Mouse (Mus musculus): Measurements from ENCODE around the gene Sp3. TPM values are rescaled to one million over a fixed set of nuclear protein-coding genes. Genes with fewer than 3 reads are reported as not detected.

Gene Sp3
- total and polyA plus RNA-seq, 3 experiments, result 27.8 to 299 (median 34.9) TPM

DNA sequence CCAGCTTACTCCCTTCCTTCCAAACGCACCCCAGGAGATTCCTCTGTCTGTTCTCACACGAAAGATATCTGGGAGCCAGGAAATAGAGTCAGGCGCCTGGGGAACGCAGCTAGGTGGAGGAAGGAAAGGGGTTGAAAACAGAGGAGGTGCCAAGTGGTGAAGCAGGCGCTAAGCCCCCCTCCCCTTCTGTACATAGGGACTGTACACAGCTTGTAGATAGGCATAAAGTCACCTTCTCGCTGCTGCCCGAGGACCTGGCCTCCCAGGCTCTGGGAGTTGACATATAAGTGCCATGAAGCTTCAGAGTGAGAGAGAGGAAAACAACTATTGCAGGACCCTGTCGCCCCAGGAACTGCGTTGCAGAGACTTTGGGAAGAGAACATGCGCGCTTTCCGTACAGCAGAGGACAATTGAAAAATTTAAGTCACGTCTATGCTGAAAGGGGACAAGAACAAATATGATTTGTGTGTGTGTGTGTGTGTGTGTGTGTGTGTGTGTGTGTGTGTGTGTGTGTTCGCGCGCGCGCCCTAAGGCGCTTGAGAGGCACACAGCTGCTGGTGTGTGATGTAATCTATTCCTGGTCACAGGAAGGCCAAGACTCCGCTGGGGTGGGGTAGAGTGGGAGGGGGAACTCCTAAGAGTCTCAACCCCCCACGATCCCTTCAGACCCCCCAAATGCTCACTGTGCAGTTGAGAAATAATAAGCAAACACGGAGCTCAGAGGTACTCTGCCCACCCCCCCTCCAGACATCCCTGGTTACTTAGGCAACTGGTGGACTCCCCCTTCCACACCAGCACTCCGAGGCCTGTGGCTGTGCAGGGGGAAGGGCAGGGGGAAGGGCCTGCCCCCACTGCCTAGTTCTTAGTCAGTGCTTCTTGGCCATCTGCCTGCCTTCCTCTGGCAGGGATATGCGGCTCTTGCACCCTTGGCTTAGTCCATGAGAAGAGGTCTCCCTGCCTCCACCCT is 23.8 kb upstream of the Sp3 start:
- Histone ChIP-seq H3K9me3 (replicated peaks; ENCODE audit: insufficient read depth, low read length) (no peaks in the 10 kb centered on the region), H3K4me1 (ENCODE audit: control insufficient read depth in 1 of 2, insufficient read depth in 2 of 2, low read length in 2 of 2) (peaks cover 18 to 44% of the 10 kb centered on the region in 2 experiments), H3K9ac (ENCODE audit: control insufficient read depth, low read depth, low read length, poor library complexity, severe bottlenecking) (peak overlapping the region; percentile 50), H3K36me3 (ENCODE audit: control insufficient read depth in 1 of 2, insufficient read depth in 2 of 2, low read length in 2 of 2) (peaks cover 0 to 33% of the 10 kb centered on the region in 2 experiments; a peak in 2 of 4 replicates), H3K79me2 (ENCODE audit: control insufficient read depth, insufficient read depth, low read length, poor library complexity) (no peaks in the 10 kb centered on the region), H3K27me3 (ENCODE audit: control insufficient read depth in 1 of 2, insufficient read depth in 2 of 2, low read length in 2 of 2) (no peaks in the 10 kb centered on the region), H3K27ac (ENCODE audit: control insufficient read depth, low read depth, low read length) (peak overlapping the region; percentile 51), H3K4me3 (ENCODE audit: control insufficient read depth in 1 of 2, insufficient read depth in 1 of 2, low read depth in 2 of 2, low read length in 2 of 2) (peak overlapping the region; percentile 48 to 66)
- TF ChIP-seq MAZ (IDR thresholded peaks at IDR 0.05; ENCODE audit: low read depth, low read length) (peak; percentile 21; the same call in 1 of the 2 replicates), EP300 (IDR thresholded peaks at IDR 0.05; ENCODE audit: low read depth in 1 of 2, low read length in 2 of 2) (peak in 1 of 2 experiments; percentile 12; a peak in 1 of 4 replicates), RAD21 (IDR thresholded peaks at IDR 0.05; ENCODE audit: low read depth, low read length) (no peak), NRF1 (IDR thresholded peaks at IDR 0.05; ENCODE audit: insufficient read depth, low read depth, low read length, poor library complexity, severe bottlenecking) (peak; percentile 42; the same call in 1 of the 2 replicates), ZC3H11A (IDR thresholded peaks at IDR 0.05; ENCODE audit: low read depth, low read length) (0 out of 2 replicates have a peak, but pooled peaks have one; percentile 8), ETS1 (IDR thresholded peaks at IDR 0.05; ENCODE audit: low read depth, low read length) (peak; percentile 72; the same call in 1 of the 2 replicates), CHD1 (IDR thresholded peaks at IDR 0.05; ENCODE audit: low read depth, low read length) (no peak), ZMIZ1 (IDR thresholded peaks at IDR 0.05; ENCODE audit: low read depth, low read length) (0 out of 2 replicates have a peak, but pooled peaks have one; percentile 35)
- peak; percentile 79 for DNase-seq (ENCODE audit: low read depth, low spot score)

DNA sequence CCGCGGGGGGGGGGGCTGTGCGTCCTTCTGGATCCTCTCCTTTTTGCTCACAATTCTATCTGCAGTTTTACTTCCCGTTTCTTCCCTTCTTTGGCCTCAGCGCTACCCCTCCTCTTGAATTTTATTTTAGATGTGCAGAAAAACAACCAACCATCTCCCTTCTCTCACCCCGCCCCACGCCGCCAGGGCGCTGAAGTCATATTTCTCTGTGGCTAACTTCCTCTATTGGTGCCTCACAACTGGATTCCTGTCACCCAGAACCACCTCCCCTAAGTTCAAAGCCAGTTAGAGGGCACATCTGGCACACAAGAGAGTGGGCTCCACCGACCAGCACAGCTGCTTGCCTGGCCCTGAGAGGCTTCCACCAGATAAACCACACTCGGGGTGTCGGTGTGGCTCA is 22.8 kb upstream of the Sp3 start:
- Histone ChIP-seq H3K36me3 (ENCODE audit: control insufficient read depth in 1 of 2, insufficient read depth in 2 of 2, low read length in 2 of 2) (peaks cover 0 to 33% of the 10 kb centered on the region in 2 experiments; a peak in 2 of 4 replicates), H3K27ac (ENCODE audit: control insufficient read depth, low read depth, low read length) (peak overlapping the region; percentile 69), H3K4me1 (ENCODE audit: control insufficient read depth in 1 of 2, insufficient read depth in 2 of 2, low read length in 2 of 2) (peaks cover 20 to 44% of the 10 kb centered on the region in 2 experiments), H3K27me3 (ENCODE audit: control insufficient read depth in 1 of 2, insufficient read depth in 2 of 2, low read length in 2 of 2) (no peaks in the 10 kb centered on the region), H3K4me3 (ENCODE audit: control insufficient read depth in 1 of 2, insufficient read depth in 1 of 2, low read depth in 2 of 2, low read length in 2 of 2) (peak overlapping the region; percentile 48 to 66), H3K9me3 (replicated peaks; ENCODE audit: insufficient read depth, low read length) (no peaks in the 10 kb centered on the region), H3K9ac (ENCODE audit: control insufficient read depth, low read depth, low read length, poor library complexity, severe bottlenecking) (peak overlapping the region; percentile 50), H3K79me2 (ENCODE audit: control insufficient read depth, insufficient read depth, low read length, poor library complexity) (no peaks in the 10 kb centered on the region)
- DNase-seq (ENCODE audit: low read depth, low spot score), result peak; percentile 92
- TF ChIP-seq CHD1 (IDR thresholded peaks at IDR 0.05; ENCODE audit: low read depth, low read length), result peak; percentile 84; the same call in 1 of the 2 replicates
- peak; percentile 46; the same call in 1 of the 2 replicates for TF ChIP-seq TCF12 (IDR thresholded peaks at IDR 0.05; ENCODE audit: low read depth, low read length)
- TF ChIP-seq POLR2AphosphoS5 (IDR thresholded peaks at IDR 0.05; ENCODE audit: borderline replicate concordance, low read depth, low read length), result no peak
- no peak for TF ChIP-seq USF1 (IDR thresholded peaks at IDR 0.05; ENCODE audit: low read depth, low read length)
- TF ChIP-seq CTCF (IDR thresholded peaks at IDR 0.05 in 2 of 3, conservative IDR thresholded peaks at IDR 0.05 in 1 of 3; ENCODE audit: control insufficient read depth in 1 of 3, insufficient read depth in 1 of 3, low read depth in 2 of 3, low read length in 3 of 3, poor library complexity in 1 of 3, severe bottlenecking in 1 of 3), result no peak
- 0 out of 2 replicates have a peak, but pooled peaks have one; percentile 6 for TF ChIP-seq TAL1 (IDR thresholded peaks at IDR 0.05; ENCODE audit: low read length)
- TF ChIP-seq MEF2A (IDR thresholded peaks at IDR 0.05; ENCODE audit: extremely low read depth, insufficient replicate concordance, low read depth, low read length, poor library complexity, severe bottlenecking), result no peak
- no peak for TF ChIP-seq SMC3 (IDR thresholded peaks at IDR 0.05; ENCODE audit: low read depth, low read length)
- TF ChIP-seq ZMIZ1 (IDR thresholded peaks at IDR 0.05; ENCODE audit: low read depth, low read length), result peak; percentile 65; the same call in 1 of the 2 replicates
- TF ChIP-seq NELFE (IDR thresholded peaks at IDR 0.05; ENCODE audit: low read depth, low read length), result peak; percentile 44; the same call in 1 of the 2 replicates
- no peak for TF ChIP-seq RAD21 (IDR thresholded peaks at IDR 0.05; ENCODE audit: low read depth, low read length)
- no peak; the same call in 1 of the 2 replicates for TF ChIP-seq MAZ (IDR thresholded peaks at IDR 0.05; ENCODE audit: low read depth, low read length)
- TF ChIP-seq RCOR1 (IDR thresholded peaks at IDR 0.05; ENCODE audit: low read depth, low read length), result peak; percentile 57; the same call in 1 of the 2 replicates
- peak; percentile 64 for TF ChIP-seq MXI1 (IDR thresholded peaks at IDR 0.05; ENCODE audit: low read depth, low read length)
- TF ChIP-seq ZNF384 (IDR thresholded peaks at IDR 0.05; ENCODE audit: low read depth, low read length), result no peak
- no peak for TF ChIP-seq MYC (IDR thresholded peaks at IDR 0.05; ENCODE audit: low read depth, low read length)
- TF ChIP-seq ZKSCAN1 (IDR thresholded peaks at IDR 0.05; ENCODE audit: low read depth, low read length), result no peak
- TF ChIP-seq POLR2AphosphoS2 (IDR thresholded peaks at IDR 0.05; ENCODE audit: low read length), result 0 out of 2 replicates have a peak, but pooled peaks have one; percentile 31
- TF ChIP-seq MYB (IDR thresholded peaks at IDR 0.05; ENCODE audit: low read depth, low read length), result no peak
- TF ChIP-seq ETS1 (IDR thresholded peaks at IDR 0.05; ENCODE audit: low read depth, low read length), result peak; percentile 78
- TF ChIP-seq E2F4 (IDR thresholded peaks at IDR 0.05; ENCODE audit: borderline replicate concordance, low read depth, low read length), result no peak
- peak; percentile 57; the same call in 1 of the 2 replicates for TF ChIP-seq HCFC1 (IDR thresholded peaks at IDR 0.05; ENCODE audit: low read depth, low read length)
- no peak for TF ChIP-seq JUND (IDR thresholded peaks at IDR 0.05; ENCODE audit: low read depth, low read length)
